Mouse (Mus musculus): ENCODE results near the gene Smim24. TPM values are rescaled to one million over a fixed set of nuclear protein-coding genes. Genes with fewer than 3 reads are reported as not detected.

Gene Smim24
- total RNA-seq (2021) = 1 to 10 TPM; 1.1 to 1.2 TPM
- long read RNA-seq, experiment 1 = 0 reads
- long read RNA-seq, experiment 2, partial matches to known transcripts = 0 of 1 reads
- long read RNA-seq, experiment 2, other reads (novel, unspliced or antisense) = 0 of 1 reads

DNA sequence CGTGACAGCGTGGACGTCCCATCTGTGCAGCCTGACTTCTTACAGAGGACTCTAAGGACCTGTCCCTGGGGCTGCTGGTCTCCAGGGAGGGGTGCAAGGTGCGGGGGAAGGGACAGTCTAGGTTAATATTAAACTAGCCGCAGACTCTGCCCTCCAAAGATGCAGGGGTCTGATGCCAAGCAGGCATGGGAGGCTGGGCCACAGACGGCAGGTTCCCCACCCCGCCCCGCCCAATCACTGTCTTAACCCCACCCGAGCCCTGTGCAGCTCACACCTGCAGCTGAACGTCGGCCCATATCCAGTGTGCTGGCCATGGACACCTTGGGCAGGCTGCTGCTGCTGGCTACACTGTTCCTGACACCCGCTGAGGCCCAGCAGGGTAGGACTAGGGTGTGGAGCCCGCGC lies at the start of gene Smim24:
Smim24 (plus strand) TSS at position 271 of the 405 bp plus-strand sequence.
- DNase-seq (ENCODE audit: low spot score in 2 of 2) = no peak

DNA sequence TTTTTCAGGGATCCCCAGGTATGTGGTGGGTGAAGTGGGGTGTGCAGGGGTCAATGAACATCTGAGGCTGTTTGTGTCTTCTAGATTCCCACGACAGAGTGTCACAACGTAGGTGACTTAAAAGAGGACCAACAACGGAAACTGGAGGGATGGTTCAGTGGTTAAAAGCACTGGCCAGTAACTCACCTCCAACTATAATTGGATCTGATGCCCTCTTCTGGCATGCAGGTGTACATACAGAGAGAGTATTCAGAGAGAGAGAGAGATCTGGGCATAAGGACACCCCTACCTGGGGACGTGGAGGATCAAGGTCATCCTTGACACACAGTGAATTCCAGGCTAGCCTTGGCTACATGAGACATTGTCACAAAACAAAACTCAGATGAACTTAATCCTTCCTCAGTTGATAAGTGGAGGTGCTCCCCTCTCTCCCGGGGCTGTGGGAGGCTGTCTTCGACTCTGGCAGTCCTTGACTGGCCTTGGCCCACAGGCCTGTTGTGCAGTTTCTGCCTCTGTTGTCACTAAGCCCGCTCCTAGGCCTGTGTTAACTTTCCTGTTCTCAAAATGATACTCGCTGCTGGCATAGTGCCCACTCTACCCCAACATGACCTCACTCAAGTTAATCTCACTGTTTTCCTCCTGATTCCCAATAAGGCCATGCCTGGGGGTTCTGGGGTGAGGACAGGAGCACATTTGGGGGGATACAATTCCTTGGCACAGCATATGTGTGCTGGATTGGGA lies 48.3 kb upstream of the Smim24 start:
- no peak for DNase-seq (ENCODE audit: low spot score in 2 of 2)

DNA sequence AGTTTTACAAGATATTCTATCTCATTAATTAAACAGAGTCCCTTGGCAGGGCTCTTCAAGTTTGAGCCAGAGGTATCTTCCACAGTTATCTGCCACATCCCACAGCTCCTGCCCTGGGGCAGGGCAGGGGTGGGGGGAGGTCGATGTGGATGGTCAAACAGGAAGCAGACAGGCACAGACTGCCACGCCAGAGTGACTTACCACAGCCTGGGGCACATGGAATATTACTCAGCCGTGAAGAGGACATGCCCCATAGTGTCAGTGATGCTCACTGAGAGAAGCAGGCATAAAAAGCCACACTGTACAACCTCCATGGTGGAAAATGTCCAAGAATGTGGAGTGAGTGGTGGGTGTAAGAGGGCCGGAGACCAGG lies 47.7 kb upstream of the Smim24 start:
- no peak for DNase-seq (ENCODE audit: low spot score in 2 of 2)

DNA sequence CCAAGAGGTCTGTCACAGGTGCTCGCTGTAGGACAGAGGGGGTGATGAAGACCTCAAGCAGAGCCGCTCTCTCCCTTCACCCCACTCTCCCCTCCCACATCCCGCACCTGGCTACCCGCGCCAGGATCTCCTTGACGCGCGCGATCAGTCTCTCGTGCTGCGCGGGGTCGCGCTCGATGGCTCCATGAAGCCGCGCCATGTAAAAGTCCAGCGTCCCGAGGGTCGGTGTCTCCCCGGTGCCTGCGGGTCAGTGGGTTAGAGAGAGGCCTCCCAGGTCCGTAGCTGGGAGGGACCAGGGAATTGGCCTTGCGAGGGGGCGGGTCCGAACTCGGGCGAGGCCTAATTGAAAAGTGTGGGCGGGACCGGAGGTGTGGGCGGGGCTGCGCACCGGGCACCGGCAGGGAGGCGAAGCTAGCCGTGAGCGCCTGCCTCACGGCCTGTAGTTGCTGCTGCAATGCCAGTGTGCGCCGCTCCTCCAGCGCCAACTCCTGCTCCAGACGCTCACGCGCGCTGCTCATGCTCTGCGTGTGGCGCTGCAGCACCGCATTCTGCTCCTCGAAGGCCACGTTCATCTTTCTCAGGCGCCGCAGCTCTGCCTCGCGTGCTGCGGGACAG lies 46.3 kb upstream of the Smim24 start:
- peak; percentile 66 to 76 for DNase-seq (ENCODE audit: low spot score in 2 of 2)

DNA sequence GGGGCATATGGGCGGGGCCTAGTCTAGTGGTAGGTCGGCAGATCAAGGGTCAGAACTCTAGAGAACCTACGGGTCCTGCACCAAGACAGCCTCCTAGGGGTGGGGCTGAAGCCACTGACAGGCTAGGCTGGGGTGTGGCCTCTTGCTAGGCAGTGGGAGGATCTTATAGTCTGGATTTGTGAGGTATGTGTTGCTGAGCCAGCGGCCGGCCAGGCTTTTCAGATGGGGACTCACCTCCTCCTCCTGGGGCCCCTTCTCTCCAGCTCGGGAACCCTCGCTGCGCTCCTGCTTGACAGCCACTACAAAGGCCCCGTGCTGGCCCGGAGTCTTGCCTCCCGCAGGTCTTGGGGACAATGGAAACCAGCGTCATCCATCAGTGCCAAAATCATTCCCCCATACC lies 43.7 kb upstream of the Smim24 start:
- DNase-seq (ENCODE audit: low spot score in 2 of 2) = no peak

DNA sequence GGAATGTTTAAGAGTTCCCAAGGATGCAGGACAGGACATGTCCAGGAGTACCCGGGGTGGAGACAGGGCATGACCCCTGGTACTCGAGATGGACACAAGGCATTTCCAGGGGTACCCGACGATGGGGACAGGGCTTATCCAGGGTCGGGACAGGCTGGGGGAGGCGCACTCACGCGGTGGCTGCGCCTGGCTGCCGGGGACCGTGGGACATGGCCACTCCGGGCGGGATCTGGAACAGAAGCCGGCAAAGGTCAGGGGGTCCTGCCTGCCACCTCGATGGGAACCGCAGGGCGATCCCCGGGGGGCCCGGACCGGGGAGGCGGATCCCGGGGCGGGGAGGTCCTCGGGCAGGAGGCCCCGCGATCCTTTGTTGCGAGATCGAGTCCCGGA lies 42.9 kb upstream of the Smim24 start:
- DNase-seq (ENCODE audit: low spot score in 2 of 2) = no peak

DNA sequence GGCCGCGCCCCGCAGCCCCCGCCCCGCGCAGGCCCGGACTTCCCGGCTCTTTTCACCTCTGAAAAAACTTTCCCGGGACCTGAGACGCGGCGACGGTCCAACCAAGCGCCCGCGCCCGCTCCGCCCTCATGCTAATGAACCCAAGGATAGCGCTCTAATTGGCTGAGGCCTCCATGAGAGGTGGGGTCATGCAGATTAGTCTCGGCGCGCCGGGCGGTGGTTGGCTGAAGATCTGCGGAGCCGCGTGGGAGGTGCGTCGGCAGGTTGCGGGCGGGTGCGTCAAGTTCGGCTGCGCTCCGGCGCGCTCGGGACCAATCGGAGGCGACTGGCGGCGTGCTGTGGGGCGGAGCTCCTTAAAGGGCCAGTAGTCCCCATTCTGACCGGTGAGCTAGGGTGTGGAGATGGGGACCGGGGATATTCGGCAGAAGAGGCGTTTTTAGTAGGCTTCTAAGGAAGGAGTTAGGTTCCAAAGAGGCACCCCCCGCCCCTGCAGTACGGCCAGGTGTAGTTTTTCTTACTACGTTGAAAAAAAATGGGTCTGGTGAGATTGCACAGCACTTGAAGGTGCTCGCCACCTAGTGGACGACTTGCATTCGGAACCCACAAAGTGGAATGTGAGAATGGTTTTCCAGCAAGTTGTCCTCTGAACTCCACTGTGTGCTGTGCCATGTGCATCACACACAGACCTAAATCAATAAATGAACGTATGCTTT lies 42.3 kb upstream of the Smim24 start, which contains the start of gene Hmg20b:
Hmg20b (minus strand) TSS at position 130 of the 713 bp plus-strand sequence.
- peak; percentile 97 for DNase-seq (ENCODE audit: low spot score in 2 of 2)

DNA sequence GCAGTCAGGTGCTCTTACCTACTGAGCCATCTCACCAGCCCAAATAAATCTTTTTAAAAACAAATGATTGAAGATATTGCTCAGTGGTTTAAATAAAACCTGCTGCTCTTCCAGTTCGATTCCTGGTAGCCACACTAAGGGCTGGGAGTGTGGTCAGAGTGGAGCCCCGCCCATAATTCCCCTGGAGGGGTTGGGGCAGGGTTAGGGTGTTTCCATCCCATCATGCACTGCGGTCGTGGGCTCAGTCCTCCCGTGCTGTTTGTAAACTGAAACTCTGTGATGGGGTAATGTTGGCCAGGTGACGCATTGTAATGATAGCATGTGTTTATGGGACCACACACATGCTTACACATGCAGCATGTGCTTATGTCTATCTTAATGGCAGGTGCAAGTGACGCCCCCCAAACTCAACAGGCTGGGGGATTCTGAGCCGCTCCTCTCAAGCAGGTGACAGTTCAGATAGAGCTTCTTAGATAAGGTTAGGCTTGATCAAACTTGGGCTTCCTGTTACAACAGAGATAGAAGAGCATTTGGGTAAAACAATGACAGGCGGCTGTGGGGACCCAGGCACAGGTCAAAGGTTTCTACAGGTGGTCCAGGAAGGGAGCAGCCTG lies 41.1 kb upstream of the Smim24 start:
- no peak for DNase-seq (ENCODE audit: low spot score in 2 of 2)

DNA sequence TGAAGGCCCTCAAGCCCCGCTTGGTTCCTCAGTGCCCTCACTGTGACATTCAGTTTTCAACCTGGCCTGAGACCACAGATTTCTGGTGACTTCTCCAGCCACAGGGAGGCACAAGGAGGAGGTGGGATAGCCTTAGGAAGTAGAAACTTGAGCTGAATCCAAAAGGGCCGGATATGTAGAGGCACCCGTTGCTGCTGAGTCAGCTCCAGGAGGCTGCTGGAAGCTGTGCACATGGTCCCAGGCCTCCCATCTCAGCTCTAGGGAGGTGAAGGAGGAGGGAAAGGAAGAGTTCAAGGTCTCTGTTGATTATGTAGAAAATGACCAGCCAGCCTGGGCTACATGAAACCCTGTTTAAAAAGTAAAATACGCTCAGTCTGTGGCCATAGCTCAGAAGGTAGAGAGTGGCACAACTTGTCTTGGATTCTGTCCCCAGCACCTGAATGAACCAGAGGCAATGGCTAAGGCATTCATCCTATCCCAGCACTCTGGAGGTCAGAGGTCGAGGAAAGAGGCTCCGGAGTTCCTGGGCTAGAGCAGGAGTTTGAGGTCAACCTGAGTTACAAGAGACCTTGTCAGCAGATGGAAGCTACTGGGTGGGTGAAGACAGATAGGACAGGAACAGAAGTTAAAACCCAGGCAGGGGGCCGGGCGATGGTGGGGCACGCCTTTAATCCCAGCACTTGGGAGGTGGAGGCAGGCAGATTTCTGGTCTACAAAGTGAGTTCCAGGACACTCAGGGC lies 37.9 kb upstream of the Smim24 start:
- DNase-seq (ENCODE audit: low spot score in 2 of 2) = no peak

DNA sequence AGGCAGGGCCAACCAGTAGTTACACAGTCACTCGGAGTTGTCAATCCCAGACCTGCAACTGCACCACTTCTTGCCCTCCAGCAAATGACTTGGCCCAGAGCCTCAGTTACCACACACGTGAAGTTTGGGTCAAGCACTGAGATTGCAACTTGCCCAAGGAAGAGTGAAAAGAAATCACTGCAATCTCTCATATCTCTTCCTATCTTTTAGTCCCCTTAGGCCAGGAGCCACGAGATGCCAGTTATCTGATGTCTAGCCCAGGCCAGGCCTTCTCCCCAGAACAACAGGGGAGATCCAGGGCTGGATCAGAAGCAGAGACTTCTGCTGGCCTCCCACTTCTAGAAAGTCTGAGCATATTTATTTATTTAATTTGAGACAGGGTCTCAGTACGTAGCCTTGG lies 37.3 kb upstream of the Smim24 start:
- DNase-seq (ENCODE audit: low spot score in 2 of 2) = no peak

DNA sequence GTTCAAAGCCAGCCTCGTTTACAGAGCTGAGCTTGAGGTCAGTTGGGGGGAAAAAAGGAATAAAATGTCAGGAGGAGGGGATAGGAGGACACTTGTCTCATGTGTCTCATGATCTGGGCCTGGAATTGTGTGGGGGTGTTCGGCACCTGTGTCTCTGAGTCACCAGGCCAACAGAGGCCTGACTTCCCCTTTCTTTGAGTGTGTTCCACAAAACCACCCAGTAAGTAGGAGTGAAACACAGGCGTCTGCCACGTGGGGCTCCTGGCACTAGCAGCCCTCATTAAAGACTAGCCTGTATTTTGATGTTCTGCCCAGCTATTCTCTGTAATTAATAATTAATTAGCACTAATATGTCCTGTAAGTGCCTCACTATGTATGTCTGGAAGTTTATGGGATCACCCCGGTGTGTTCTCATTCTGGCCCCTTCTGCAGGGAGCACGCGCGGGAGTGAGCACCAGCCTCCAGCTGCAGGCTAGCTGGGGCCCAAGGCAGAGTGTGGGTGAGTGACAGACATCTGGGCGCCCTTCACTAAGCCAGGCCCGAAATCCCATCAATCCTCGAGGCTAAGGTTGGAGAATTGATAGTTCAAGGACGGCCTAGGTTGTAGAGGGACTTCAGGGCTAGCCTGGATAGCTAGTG lies 36.4 kb upstream of the Smim24 start:
- no peak for DNase-seq (ENCODE audit: low spot score in 2 of 2)

DNA sequence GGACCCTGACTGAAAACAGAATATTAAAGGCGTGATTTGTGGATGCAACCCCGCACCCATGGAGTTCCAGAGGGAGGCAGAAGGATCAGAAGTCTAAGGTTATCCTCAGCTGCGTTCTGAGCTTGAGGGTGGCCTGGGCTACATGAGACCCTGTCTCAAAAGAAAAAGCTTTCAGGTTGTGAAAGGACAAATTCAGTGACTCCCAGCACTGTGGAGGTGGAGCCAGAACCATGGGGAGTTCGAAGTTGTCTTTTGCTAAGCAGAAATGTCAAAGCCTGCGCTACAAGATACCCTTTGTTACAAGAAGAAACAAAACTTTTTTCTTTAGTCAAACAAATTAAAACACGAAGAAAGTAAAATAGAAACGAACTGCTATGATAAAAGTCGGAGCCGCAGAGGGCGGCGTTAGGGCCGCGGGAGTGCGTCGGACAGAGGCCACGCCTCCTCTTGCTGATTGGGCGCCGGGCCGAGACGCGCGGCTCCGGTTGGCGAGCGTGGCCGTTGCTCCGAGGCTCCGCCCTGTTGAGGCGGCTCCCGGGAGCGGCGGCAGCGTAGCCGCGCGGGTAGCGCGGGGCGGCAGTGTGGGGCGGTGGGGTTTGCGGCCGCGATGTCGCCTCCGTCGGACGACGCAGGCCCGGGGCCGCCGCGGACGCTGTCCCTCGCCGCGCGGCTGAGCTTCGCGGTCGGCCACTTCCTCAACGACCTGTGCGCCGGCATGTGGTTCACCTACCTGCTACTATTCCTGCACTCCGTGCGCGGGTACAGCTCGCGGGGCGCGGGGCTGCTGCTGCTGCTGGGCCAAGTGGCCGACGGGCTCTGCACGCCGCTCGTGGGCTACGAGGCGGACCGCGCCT lies 35.6 kb upstream of the Smim24 start, which contains the start of gene Mfsd12:
Mfsd12 (plus strand) TSS at position 501 of the 854 bp plus-strand sequence.
- DNase-seq (ENCODE audit: low spot score in 2 of 2) = peak; percentile 88 to 89

DNA sequence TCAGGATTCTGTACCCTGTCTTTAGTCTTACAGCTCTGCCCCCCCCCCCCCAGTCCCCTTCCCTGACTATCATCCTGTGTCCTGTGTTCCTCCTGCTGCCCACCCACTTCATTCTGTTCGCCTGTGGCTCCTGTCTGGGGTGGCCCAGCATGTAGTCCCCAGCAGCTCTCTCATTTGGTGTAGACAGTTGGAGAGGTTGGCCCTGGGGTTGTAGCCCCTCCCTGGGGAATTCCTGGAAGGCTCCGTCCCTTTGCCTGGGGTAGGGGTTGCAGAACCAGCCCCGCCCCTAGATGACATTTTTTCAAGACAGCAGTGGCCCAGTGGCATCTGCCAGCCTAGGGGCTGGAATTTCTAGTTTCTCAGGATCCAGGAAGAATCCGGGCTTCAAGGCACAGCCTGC lies 34.6 kb upstream of the Smim24 start:
- DNase-seq (ENCODE audit: low spot score in 2 of 2) = no peak

DNA sequence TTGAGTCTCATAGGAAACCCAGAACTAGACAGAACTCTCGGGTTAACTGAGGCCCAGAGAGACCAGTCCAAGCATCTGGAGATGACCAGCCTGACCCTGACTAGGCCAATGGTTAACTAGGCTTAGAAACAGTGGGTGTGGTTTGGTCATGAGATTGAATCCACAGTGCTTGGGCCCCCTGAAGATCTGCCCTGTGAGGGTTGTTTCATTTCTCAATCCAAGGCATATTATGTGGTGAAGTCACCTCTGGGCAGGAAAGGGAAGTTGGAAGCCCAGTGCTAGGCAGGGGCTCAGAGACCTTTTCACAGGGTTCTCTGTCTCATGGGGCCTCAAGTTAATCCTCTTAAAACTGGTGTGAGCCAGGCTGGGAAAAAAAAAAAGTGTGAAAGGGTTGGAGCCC lies 34.0 kb upstream of the Smim24 start:
- DNase-seq (ENCODE audit: low spot score in 2 of 2) = no peak

DNA sequence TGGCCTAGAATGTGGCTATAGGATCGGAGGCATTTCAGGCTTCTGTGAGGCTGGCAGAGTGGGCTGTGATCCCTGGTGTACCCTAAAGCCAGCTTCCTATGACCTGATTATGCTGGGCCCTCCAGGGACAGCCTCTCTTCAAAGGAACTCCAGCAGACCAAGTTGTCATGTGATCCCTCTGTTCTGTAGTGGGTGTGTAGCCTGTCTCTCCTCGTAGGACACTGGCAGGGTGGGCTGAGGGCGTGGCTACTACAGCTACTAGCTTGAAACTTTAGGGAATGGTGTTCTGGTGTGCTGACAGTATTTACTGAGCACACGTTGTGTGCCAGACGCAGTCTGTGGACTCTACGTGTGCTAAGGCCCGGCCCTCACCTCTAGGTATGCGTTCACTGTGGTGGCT lies 32.1 kb upstream of the Smim24 start:
- DNase-seq (ENCODE audit: low spot score in 2 of 2) = no peak

DNA sequence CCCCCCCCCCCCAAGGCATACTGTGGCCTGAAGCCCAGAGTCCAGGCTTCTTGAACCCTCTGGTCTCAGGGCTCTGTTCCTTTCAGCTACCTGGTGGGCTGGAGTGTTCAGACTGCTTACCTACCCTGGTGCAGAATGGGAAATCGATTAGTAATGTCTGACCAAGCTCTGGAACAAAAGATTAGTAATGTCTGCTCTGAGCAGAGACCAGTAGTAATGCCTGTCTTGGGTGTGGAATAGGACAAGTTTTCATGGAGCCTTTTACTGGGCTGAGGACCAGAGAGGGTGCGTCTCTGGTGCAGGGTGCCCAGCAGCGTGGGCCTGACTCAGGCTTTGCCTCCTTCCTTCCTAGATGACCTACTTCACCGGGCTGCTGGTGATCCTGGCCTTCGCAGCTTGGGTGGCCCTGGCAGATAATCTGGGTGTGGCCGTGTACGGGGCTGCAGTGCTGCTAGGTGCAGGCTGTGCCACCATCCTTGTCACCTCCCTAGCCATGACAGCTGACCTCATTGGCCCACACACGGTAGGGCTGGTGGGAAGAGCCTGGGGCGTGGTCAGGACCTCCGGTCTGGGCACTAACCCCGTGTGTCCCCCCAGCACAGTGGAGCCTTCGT lies 30.4 kb upstream of the Smim24 start:
- DNase-seq (ENCODE audit: low spot score in 2 of 2) = no peak

DNA sequence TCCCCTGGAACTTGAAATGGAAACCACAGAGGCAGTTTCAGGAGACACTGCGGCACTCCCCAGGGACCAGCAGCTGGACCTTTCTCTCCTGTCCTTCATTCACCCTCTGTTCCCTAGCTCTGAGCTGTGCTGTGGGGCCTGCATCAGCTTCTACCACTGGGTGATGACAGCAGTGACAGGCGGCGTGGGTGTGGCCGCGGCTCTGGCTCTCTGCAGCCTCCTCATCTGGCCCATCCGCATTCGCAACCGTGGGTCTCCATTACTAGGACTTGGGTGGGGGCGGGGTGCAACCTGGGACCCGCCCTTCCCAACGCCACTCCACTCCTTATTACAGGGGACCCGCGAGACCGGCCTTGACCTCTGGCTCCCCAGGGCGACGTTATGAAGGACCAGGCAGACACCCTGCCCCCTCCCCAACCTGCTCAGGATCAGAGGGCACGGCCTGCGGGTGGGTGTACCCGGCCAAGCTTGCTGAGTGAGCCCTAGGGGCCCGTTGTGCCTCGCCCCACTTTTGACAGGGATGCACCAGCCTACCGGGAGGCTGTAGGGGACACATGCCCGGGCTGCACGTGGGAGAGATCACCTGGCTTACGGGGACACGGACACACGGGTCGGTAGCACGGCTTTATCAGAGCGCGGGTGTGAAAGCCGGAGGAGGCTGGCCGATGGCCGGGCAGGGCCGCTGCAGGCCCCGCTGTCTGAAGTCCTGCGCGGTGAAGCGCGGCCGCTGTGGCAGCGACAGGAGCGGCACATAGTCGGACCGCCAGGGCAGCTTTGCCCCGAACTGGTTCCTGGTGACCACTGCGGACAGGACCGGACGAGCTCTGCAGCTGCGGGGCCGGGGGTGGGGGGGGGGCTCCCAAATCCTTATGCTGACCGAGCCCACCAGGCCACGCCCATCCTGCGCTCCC lies 29.2 kb upstream of the Smim24 start:
- DNase-seq (ENCODE audit: low spot score in 2 of 2) = no peak

DNA sequence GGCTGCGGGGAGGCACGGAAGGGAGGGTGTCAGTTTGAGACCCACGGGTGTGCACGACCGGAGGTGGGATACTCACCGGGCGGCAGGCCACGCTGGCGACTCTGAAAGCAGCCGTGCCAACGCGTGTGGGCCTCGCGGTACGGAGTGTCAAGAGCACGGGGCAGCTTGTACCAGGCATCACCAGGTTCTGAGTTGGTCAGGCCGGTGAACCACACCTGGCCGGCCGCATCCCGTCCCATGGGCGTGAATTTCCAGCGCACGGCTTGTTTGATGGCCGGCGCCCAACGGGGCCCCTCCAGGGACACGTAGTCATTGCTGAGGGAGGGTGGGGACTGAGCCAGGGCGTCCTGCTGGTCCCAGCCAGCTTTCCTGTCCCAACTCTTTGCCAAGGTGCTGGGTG lies 28.2 kb upstream of the Smim24 start:
- DNase-seq (ENCODE audit: low spot score in 2 of 2) = no peak
